Comparison of ENCODE assay signal across 21 mouse cellular contexts in genomic region chr11:4547569-4547968, GRCm38 (mm10). TPM values are rescaled to one million over a fixed set of nuclear protein-coding genes. Genes with fewer than 3 reads are reported as not detected.
DNase-seq lines count a peak whose midpoint lies in the region; ATAC-seq and TF ChIP-seq lines count a peak whose summit lies in the region.
"Had no signal": no experiment of that assay in that cellular context is flagged by ENCODE, and none has a peak within 500 bp of the region (broad histone marks: within the 10 kb centered on the region; RNA-seq: fewer than 3 reads in every experiment).

No protein-coding gene starts in this region.

- DNase-seq in liver, embryonic 13.5 days: no peak
- DNase-seq in liver, embryonic 11.5 days (ENCODE audit: low spot score): no peak
- no peak for DNase-seq in liver, embryonic 14.5 days (ENCODE audit: low read depth in 3 of 3, low spot score in 3 of 3)
- DNase-seq in layer of hippocampus, postnatal 10 days (ENCODE audit: low spot score in 2 of 2): no peak
- no peak for DNase-seq in layer of hippocampus, adult 2 months (ENCODE audit: low spot score in 2 of 2)
- no peak for DNase-seq in retina, postnatal 1 day
- DNase-seq: adrenal gland, postnatal 14 days; cerebellum, adult 18-20 months; cerebellum, adult 9-11 months; cerebellum, postnatal 36 days; gastrocnemius, adult 2 months; gastrocnemius, postnatal 25 days; heart, postnatal 36 days had no signal

- peak overlapping the region; percentile 55 for H3K9ac ChIP-seq in liver, embryonic 13.5 days
- no peak overlapping the region for H3K9ac ChIP-seq in liver, embryonic 11.5 days (ENCODE audit: low read depth, low read length)
- H3K9ac ChIP-seq in limb, embryonic 12.5 days (replicated peaks): no peak overlapping the region
- peak overlapping the region; percentile 32; the same call in 1 of the 2 replicates for H3K9ac ChIP-seq in liver, embryonic 14.5 days (replicated peaks)
- H3K9ac ChIP-seq: embryonic facial prominence, embryonic 13.5 days; forebrain, embryonic 12.5 days; heart, embryonic 13.5 days had no signal

- no peak overlapping the region for H3K4me2 ChIP-seq in liver, embryonic 13.5 days
- no peak overlapping the region for H3K4me2 ChIP-seq in liver, embryonic 11.5 days
- peak overlapping the region; percentile 25 for H3K4me2 ChIP-seq in limb, embryonic 12.5 days
- H3K4me2 ChIP-seq in liver, embryonic 14.5 days (ENCODE audit: low read depth): 0 out of 2 replicates have a peak overlapping the region, but pooled peaks have one; percentile 14
- H3K4me2 ChIP-seq: embryonic facial prominence, embryonic 13.5 days; forebrain, embryonic 12.5 days; heart, embryonic 13.5 days had no signal

- no peak overlapping the region for H3K4me3 ChIP-seq in liver, embryonic 13.5 days (replicated peaks)
- no peak overlapping the region for H3K4me3 ChIP-seq in liver, embryonic 11.5 days (ENCODE audit: low read depth, low read length)
- H3K4me3 ChIP-seq in limb, embryonic 12.5 days (replicated peaks): no peak overlapping the region
- H3K4me3 ChIP-seq in liver, embryonic 14.5 days (ENCODE audit: insufficient read depth in 1 of 2, low read depth in 2 of 2, low read length in 2 of 2): no peak overlapping the region
- no peak overlapping the region for H3K4me3 ChIP-seq in layer of hippocampus, adult 2 months
- H3K4me3 ChIP-seq: embryonic facial prominence, embryonic 13.5 days; forebrain, embryonic 12.5 days; gastrocnemius, adult 2 months; heart, embryonic 13.5 days had no signal

- ATAC-seq in liver, embryonic 13.5 days (ENCODE audit: low read depth): no peak
- ATAC-seq in liver, embryonic 11.5 days (replicated peaks; ENCODE audit: low FRiP score): no peak
- peak; percentile 78 for ATAC-seq in limb, embryonic 12.5 days (ENCODE audit: insufficient number of reproducible peaks, insufficient read depth, low FRiP score, low TSS enrichment, low read depth)
- no peak for ATAC-seq in liver, embryonic 14.5 days (ENCODE audit: insufficient read depth)
- ATAC-seq: activated CD4-positive, CD25-positive, alpha-beta regulatory T cell, adult 4 months; forebrain, embryonic 16.5 days; Patski had no signal

- H3K36me3 ChIP-seq in liver, embryonic 13.5 days: peaks cover 8% of the 10 kb centered on the region; the same call in 1 of the 2 replicates
- H3K36me3 ChIP-seq in liver, embryonic 11.5 days (ENCODE audit: control insufficient read depth, insufficient read depth, low read length): no peaks in the 10 kb centered on the region
- H3K36me3 ChIP-seq in limb, embryonic 12.5 days: no peaks in the 10 kb centered on the region
- H3K36me3 ChIP-seq in liver, embryonic 14.5 days (replicated peaks; ENCODE audit: control insufficient read depth, insufficient read depth, low read depth): no peaks in the 10 kb centered on the region; the same call in 1 of the 2 replicates
- H3K36me3 ChIP-seq: embryonic facial prominence, embryonic 13.5 days; forebrain, embryonic 12.5 days; heart, embryonic 13.5 days had no signal

- no peak for TF ChIP-seq CTCF in liver, embryonic 14.5 days (IDR thresholded peaks at IDR 0.05; ENCODE audit: low read depth)
- TF ChIP-seq CTCF in layer of hippocampus, adult 2 months (conservative IDR thresholded peaks at IDR 0.05): no peak

- no peaks in the 10 kb centered on the region for H3K9me3 ChIP-seq in liver, embryonic 13.5 days (replicated peaks)
- H3K9me3 ChIP-seq in liver, embryonic 11.5 days (ENCODE audit: control insufficient read depth, low read length): no peaks in the 10 kb centered on the region
- H3K9me3 ChIP-seq in limb, embryonic 12.5 days: no peaks in the 10 kb centered on the region
- H3K9me3 ChIP-seq in liver, embryonic 14.5 days (ENCODE audit: control insufficient read depth, low read length): no peaks in the 10 kb centered on the region
- H3K9me3 ChIP-seq: embryonic facial prominence, embryonic 13.5 days; forebrain, embryonic 12.5 days; heart, embryonic 13.5 days had no signal

- no peak for TF ChIP-seq EP300 in liver, embryonic 14.5 days (IDR thresholded peaks at IDR 0.05; ENCODE audit: low read depth)

- H3K27me3 ChIP-seq in liver, embryonic 13.5 days: no peaks in the 10 kb centered on the region
- no peaks in the 10 kb centered on the region for H3K27me3 ChIP-seq in liver, embryonic 11.5 days (replicated peaks; ENCODE audit: control insufficient read depth, insufficient read depth, low read length)
- H3K27me3 ChIP-seq in limb, embryonic 12.5 days: no peaks in the 10 kb centered on the region
- no peaks in the 10 kb centered on the region for H3K27me3 ChIP-seq in liver, embryonic 14.5 days (ENCODE audit: control insufficient read depth, insufficient read depth, low read length)
- H3K27me3 ChIP-seq: CH12.LX; embryonic facial prominence, embryonic 13.5 days; forebrain, embryonic 12.5 days; heart, embryonic 13.5 days; Patski had no signal

- H3K27ac ChIP-seq in liver, embryonic 13.5 days: peak overlapping the region; percentile 83
- no peak overlapping the region for H3K27ac ChIP-seq in liver, embryonic 11.5 days (ENCODE audit: low read depth, low read length)
- H3K27ac ChIP-seq in limb, embryonic 12.5 days: peak overlapping the region; percentile 64
- peak overlapping the region; percentile 58 for H3K27ac ChIP-seq in liver, embryonic 14.5 days
- H3K27ac ChIP-seq in layer of hippocampus, adult 2 months: no peak overlapping the region
- H3K27ac ChIP-seq: forebrain, embryonic 12.5 days; gastrocnemius, adult 2 months; heart, embryonic 13.5 days had no signal

- WGBS in liver, embryonic 13.5 days (ENCODE audit: insufficient replicate concordance): 94% methylated on average over 4 of the region's 4 CpGs
- WGBS in liver, embryonic 11.5 days: 96% methylated on average over 4 of the region's 4 CpGs
- 30% methylated on average over 4 of the region's 4 CpGs for WGBS in limb, embryonic 12.5 days
- 92% methylated on average over 4 of the region's 4 CpGs for WGBS in liver, embryonic 14.5 days (ENCODE audit: insufficient replicate concordance)

- H3K4me1 ChIP-seq in liver, embryonic 13.5 days (replicated peaks): peaks cover 83% of the 10 kb centered on the region
- H3K4me1 ChIP-seq in liver, embryonic 11.5 days (replicated peaks; ENCODE audit: control insufficient read depth, insufficient read depth, low read length): peaks cover 23% of the 10 kb centered on the region
- H3K4me1 ChIP-seq in limb, embryonic 12.5 days (replicated peaks): peaks cover 40% of the 10 kb centered on the region
- H3K4me1 ChIP-seq in liver, embryonic 14.5 days (replicated peaks; ENCODE audit: control insufficient read depth in 2 of 2, insufficient read depth in 2 of 2, low read length in 1 of 2): peaks cover 43 to 44% of the 10 kb centered on the region in 2 experiments
- H3K4me1 ChIP-seq: forebrain, embryonic 12.5 days had no signal

RNA-seq across cellular contexts. Expression of gene Mtmr3, which starts 47.1 kb away (rescaled TPM):
- polyA plus RNA-seq in liver, embryonic 13.5 days (2015; fragmentation: Nextera tagmentation; extraction: Ambion mirVana): 24.0 and 28.1 TPM in 2 replicates
- 25.6 and 30.7 TPM in 2 replicates for polyA plus RNA-seq in liver, embryonic 11.5 days (2014; fragmentation: Nextera tagmentation; extraction: Ambion mirVana)
- polyA plus RNA-seq in limb, embryonic 12.5 days (2016; fragmentation: Nextera tagmentation; extraction: Ambion mirVana): 39.5 and 40.0 TPM in 2 replicates
- 18.0 and 20.3 TPM in 2 replicates for polyA plus RNA-seq in liver, embryonic 14.5 days (2012; rRNA removed)
- polyA plus RNA-seq in liver, embryonic 14.5 days (2014; fragmentation: Nextera tagmentation; extraction: Ambion mirVana): 24.3 and 27.2 TPM in 2 replicates
- 10 to 100 TPM; 59.0 to 62.6 TPM for total RNA-seq in layer of hippocampus, postnatal 10 days (2021)
- 10 to 100 TPM; 70.5 to 73.2 TPM for total RNA-seq in layer of hippocampus, adult 2 months (2021)

Comparison
In these comparisons a context has a peak if more than half of its experiments do, and no peak if none do; other contexts are left out.
1. H3K27ac ChIP-seq: peak in liver, embryonic 13.5 days (single experiment), limb, embryonic 12.5 days (single experiment) and liver, embryonic 14.5 days (single experiment); none in liver, embryonic 11.5 days (single experiment) and layer of hippocampus, adult 2 months (single experiment).
2. H3K4me2 ChIP-seq: peak in limb, embryonic 12.5 days (single experiment) and liver, embryonic 14.5 days (single experiment); none in liver, embryonic 13.5 days (single experiment) and liver, embryonic 11.5 days (single experiment).
3. H3K9ac ChIP-seq: peak in liver, embryonic 13.5 days (single experiment) and liver, embryonic 14.5 days (single experiment); none in liver, embryonic 11.5 days (single experiment) and limb, embryonic 12.5 days (single experiment).